Mouse (Mus musculus): ENCODE results near the gene Git1. TPM values are rescaled to one million over a fixed set of nuclear protein-coding genes. Genes with fewer than 3 reads are reported as not detected.

Gene Git1
- polyA plus RNA-seq, 1 experiment from 2014 or later, result 18.1 TPM

DNA sequence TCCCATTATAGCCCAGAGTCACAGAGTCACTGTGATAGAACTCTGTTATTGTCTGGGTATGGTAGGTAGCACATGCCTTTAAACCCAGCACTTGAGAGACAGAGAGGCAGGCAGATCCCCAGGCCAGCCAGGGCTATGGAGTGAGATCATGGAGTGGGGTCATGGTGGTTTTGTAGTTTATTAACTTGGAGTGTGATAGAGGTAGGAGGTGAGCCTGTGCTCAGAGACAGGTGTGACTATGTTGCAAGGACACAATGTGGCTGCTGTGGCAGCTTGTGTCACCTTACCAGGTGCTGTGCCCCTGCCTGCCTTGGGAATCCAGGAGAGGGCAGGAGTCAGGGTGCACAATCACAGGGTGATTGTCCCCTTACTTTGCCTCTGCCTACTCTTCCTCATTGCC lies 2.1 kb downstream of the Git1 start:
- ATAC-seq (ENCODE audit: low FRiP score, low read depth), result no peak
- H3K27ac ChIP-seq (replicated peaks), result no peak overlapping the region
- peaks cover 12% of the 10 kb centered on the region; the same call in 1 of the 2 replicates for H3K36me3 ChIP-seq
- peak overlapping the region; percentile 95 for H3K4me2 ChIP-seq
- H3K9ac ChIP-seq, result 0 out of 2 replicates have a peak overlapping the region, but pooled peaks have one; percentile 91
- H3K9me3 ChIP-seq, result no peaks in the 10 kb centered on the region
- H3K4me3 ChIP-seq, result no peak overlapping the region
- no peaks in the 10 kb centered on the region for H3K27me3 ChIP-seq
- peaks cover 71% of the 10 kb centered on the region for H3K4me1 ChIP-seq (replicated peaks)

DNA sequence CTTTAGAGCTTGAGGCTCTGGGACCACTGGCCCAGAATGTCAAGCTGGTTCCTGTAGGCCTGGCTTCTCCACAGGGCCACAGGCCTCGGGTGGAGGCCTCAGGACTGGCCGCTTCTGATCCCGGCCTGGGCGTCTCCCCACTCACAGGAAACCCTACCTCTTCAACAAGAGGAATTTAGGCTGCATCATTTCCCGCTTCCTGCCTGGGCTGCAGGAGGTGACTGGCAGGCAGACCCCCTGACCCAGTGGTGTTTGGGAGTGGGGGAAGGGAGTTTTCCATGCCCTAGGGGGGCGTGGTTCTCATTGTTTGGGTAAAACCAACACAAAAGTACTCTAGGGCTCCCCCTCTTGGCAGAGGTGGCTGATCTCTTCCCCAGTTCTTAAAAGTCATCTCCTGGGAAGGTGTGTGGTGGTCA lies 4.0 kb downstream of the Git1 start:
- no peak overlapping the region; the same call in 1 of the 2 replicates for H3K27ac ChIP-seq (replicated peaks)
- ATAC-seq (ENCODE audit: low FRiP score, low read depth), result no peak
- no peaks in the 10 kb centered on the region for H3K27me3 ChIP-seq
- H3K9ac ChIP-seq, result no peak overlapping the region
- WGBS, result 23% methylated on average over 6 of the region's 6 CpGs
- H3K4me2 ChIP-seq, result no peak overlapping the region
- peaks cover 21% of the 10 kb centered on the region; the same call in 1 of the 2 replicates for H3K36me3 ChIP-seq
- H3K4me3 ChIP-seq, result no peak overlapping the region
- no peaks in the 10 kb centered on the region for H3K9me3 ChIP-seq
- H3K4me1 ChIP-seq (replicated peaks), result peaks cover 61% of the 10 kb centered on the region

DNA sequence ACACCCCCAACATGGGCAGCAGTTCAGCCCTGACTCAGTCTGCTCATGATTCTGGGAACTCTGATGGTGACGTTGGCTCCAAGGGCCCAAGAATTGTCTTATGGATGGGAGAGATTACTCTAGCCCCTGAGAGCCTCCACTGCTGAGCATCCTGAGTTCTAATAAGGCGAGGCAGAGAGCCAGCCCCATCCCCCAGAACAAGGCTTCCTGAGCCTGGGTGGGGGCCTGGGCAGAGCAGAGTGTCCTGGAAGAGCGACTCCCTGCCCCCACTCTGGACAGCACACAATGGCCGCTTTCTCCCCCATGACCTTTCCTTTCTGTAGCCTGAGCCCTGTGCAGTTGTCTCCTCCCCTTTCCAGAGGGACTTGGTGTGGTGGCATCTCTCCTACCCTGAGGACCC lies 4.5 kb downstream of the Git1 start:
- Histone ChIP-seq H3K9ac (no peak overlapping the region), H3K9me3 (no peaks in the 10 kb centered on the region), H3K4me2 (no peak overlapping the region), H3K36me3 (peaks cover 23% of the 10 kb centered on the region), H3K27me3 (no peaks in the 10 kb centered on the region), H3K27ac (replicated peaks) (peak overlapping the region; percentile 54; the same call in 1 of the 2 replicates), H3K4me1 (replicated peaks) (peaks cover 56% of the 10 kb centered on the region), H3K4me3 (no peak overlapping the region)
- 26% methylated on average over 4 of the region's 4 CpGs for WGBS
- no peak for ATAC-seq (ENCODE audit: low FRiP score, low read depth)

DNA sequence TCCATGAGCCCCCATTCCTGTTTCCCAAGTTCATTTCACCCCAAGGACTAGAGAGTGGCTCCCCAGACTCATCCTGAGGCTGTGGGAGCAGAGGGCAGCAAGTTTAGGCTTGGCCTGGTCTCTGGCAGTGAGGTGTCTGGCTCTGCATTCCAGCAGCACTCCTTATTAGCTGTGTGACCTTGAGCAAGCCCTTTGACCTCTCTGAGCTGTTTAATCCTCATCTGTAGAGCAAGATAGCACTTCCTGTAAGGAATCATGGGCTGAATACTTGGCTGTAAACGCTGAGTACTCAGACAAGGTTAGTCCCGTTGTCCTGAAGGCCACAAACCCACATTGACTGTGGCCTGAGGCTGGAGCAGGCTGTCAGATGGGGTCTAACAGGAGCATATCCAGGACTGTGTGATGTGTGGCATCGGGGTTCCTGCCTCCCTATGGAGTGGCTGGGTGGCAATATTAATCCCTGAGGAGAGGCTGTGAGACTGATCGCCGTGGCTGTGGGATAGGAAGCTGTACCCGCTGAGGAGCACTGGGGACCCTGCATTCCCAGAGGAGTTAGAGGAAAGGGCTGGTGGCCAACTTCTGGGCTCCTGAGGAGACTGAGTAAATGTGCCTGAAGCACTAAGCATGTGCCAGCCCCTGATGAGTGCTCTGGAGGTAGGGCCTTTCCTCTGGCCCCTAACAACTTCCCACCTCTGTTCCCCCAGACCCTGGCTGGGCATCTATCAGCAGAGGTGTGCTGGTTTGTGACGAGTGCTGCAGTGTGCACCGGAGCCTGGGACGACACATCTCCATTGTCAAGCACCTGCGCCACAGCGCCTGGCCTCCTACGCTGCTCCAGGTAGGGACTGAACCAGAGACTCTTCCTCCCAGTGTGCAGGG lies 5.1 kb downstream of the Git1 start:
- ATAC-seq (ENCODE audit: low FRiP score, low read depth), result no peak
- Histone ChIP-seq H3K9ac (no peak overlapping the region), H3K27ac (replicated peaks) (peak overlapping the region; percentile 54; the same call in 1 of the 2 replicates), H3K36me3 (peaks cover 30% of the 10 kb centered on the region), H3K4me2 (no peak overlapping the region), H3K4me3 (no peak overlapping the region), H3K4me1 (replicated peaks) (peaks cover 55% of the 10 kb centered on the region), H3K9me3 (no peaks in the 10 kb centered on the region), H3K27me3 (no peaks in the 10 kb centered on the region)
- 66% methylated on average over 12 of the region's 12 CpGs for WGBS

GRCm38 (mm10) chr11:77499354-77499753 lies 6.0 kb downstream of the Git1 start:
- Histone ChIP-seq H3K27ac (replicated peaks) (no peak overlapping the region), H3K27me3 (no peaks in the 10 kb centered on the region), H3K9me3 (no peaks in the 10 kb centered on the region), H3K9ac (no peak overlapping the region), H3K4me3 (no peak overlapping the region), H3K4me2 (no peak overlapping the region), H3K4me1 (replicated peaks) (peaks cover 50% of the 10 kb centered on the region), H3K36me3 (peaks cover 37% of the 10 kb centered on the region)
- ATAC-seq (ENCODE audit: low FRiP score, low read depth), result no peak
- 79% methylated on average over 7 of the region's 7 CpGs for WGBS

DNA sequence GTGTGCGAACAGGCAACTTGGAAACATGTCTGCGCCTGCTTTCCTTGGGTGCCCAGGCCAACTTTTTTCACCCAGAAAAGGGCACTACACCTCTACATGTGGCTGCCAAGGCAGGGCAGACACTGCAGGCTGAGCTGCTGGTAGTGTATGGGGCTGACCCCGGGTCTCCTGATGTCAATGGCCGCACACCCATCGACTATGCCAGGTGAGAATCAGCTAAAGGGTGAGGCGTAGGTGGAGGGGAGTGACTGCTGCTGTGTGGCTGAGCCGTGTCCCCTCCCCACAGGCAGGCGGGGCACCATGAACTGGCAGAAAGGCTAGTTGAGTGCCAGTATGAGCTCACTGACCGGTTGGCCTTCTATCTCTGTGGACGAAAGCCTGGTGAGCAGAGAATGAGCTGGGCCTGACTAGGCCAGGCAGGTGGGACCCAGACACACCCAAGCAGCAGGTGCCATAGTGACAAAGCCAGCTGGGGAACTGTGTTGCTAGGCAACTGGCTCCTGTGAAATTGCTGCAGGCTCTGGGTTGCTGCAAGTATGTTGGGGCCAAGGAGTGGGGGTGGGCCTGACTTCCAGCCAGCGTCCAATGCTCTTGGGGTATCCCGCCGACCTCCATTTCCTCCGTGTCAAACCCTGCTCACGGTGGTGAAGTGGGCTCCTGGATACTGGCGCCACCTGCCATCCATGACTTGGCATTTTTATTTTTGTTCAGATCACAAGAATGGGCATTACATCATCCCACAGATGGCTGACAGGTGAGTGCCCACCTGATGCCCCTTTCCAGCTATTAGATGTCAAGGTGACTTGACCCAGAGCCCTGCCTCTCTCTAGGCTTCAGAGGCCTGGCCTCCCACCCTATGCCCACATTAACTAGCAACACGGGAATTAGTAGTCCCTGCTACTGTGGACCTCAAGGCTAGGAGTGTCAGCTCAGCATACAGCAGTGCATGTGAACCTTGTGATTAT lies 7.3 kb downstream of the Git1 start:
- no peak overlapping the region for H3K4me3 ChIP-seq
- H3K36me3 ChIP-seq, result peaks cover 50% of the 10 kb centered on the region
- H3K9me3 ChIP-seq, result no peaks in the 10 kb centered on the region
- H3K9ac ChIP-seq, result no peak overlapping the region
- H3K27ac ChIP-seq (replicated peaks), result no peak overlapping the region
- peaks cover 37% of the 10 kb centered on the region for H3K4me1 ChIP-seq (replicated peaks)
- no peaks in the 10 kb centered on the region for H3K27me3 ChIP-seq
- no peak overlapping the region for H3K4me2 ChIP-seq
- no peak for ATAC-seq (ENCODE audit: low FRiP score, low read depth)
- WGBS, result 66% methylated on average over 17 of the region's 17 CpGs

DNA sequence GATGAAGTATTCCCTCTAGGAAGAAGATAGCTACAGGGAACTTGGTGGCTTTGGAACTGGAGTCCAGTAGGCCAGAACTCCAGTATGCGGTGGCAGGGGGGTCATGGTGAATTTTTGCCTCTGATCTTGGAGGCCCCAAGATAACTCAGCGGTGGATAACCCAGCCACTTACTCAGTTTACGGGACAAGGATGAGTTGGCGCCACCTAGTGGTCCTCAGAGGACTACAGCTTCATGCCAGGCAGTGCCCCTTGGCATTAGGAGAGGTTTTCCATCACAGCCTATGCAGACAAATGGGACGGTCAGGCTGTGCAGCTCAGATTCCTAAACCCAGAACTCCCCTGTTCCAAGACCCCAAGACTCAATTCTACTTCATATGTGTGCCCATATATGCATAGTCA lies 8.0 kb downstream of the Git1 start:
- Histone ChIP-seq H3K27me3 (no peaks in the 10 kb centered on the region), H3K9me3 (no peaks in the 10 kb centered on the region), H3K9ac (no peak overlapping the region), H3K4me2 (no peak overlapping the region), H3K27ac (replicated peaks) (no peak overlapping the region), H3K4me3 (no peak overlapping the region), H3K4me1 (replicated peaks) (peaks cover 33% of the 10 kb centered on the region), H3K36me3 (peaks cover 58% of the 10 kb centered on the region)
- 20% methylated on average over 5 of the region's 5 CpGs for WGBS
- no peak for ATAC-seq (ENCODE audit: low FRiP score, low read depth)

DNA sequence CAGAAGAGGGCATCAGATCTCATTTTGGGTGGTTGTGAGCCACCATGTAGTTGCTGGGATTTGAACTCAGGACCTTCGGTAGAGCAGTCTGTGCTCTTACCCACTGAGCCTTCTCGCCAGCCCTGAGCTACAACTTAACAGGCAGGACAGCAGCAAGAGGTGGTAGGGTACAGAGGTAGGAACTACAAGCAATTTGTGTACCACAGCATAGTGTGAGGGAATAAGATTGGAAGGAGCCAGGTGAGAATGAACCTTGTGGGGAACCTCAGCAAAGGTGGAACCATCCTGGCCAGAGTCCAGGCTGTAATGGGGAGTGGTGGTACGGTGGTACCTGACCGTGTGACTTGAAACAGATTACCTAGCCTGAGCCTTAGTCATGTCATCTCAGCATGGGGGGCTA lies 8.6 kb downstream of the Git1 start:
- no peaks in the 10 kb centered on the region for H3K9me3 ChIP-seq
- WGBS, result 95% methylated on average over 4 of the region's 4 CpGs
- no peak overlapping the region for H3K4me2 ChIP-seq
- peaks cover 64% of the 10 kb centered on the region for H3K36me3 ChIP-seq
- H3K27ac ChIP-seq (replicated peaks), result no peak overlapping the region
- no peak overlapping the region for H3K9ac ChIP-seq
- ATAC-seq (ENCODE audit: low FRiP score, low read depth), result no peak
- H3K4me1 ChIP-seq (replicated peaks), result peaks cover 30% of the 10 kb centered on the region
- no peaks in the 10 kb centered on the region for H3K27me3 ChIP-seq
- H3K4me3 ChIP-seq, result no peak overlapping the region

DNA sequence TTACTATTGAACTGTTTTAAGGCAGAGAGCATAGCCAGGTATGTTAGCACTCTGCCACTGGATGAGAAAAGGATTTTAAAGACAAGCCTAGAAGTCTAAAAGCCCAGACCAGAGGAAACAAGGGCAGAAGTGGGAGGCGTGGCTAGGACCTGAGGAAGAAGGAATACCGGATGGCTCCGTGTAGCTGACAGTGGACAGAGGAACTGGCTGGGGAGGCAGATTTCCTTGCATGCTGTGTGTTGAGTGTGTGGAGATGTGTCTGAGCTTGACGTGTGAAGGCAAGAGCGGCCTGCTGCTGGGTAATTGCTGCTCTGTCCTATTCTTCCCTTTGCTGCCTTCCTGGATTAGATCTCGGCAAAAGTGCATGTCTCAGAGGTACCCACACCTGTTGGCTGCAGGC lies 9.1 kb downstream of the Git1 start:
- Histone ChIP-seq H3K9me3 (no peaks in the 10 kb centered on the region), H3K4me1 (replicated peaks) (peaks cover 25% of the 10 kb centered on the region), H3K27me3 (no peaks in the 10 kb centered on the region), H3K4me3 (no peak overlapping the region), H3K36me3 (peaks cover 68% of the 10 kb centered on the region), H3K4me2 (no peak overlapping the region), H3K9ac (no peak overlapping the region), H3K27ac (replicated peaks) (no peak overlapping the region)
- ATAC-seq (ENCODE audit: low FRiP score, low read depth), result no peak
- 84% methylated on average over 6 of the region's 6 CpGs for WGBS

DNA sequence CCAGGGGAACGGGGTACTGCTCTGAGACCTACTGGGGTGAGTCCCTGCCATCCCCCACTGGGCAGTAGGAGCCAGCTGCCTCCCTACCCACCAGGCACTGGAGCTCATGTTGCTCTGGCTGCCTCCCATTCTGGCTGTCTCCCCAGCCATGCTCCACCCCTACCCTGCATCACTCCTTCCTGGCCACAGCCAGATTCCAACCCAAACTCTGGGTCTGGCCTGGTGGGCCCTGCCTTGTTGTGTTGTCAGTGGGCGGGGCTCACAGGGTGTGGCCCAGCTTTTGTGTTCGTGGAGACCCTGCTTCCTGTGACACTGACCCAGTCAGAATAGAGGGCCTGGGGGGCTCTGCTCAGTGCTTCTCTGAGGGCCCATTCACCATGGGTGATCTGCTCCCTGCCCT lies 10.1 kb downstream of the Git1 start:
- WGBS, result 60% methylated on average over 3 of the region's 3 CpGs
- H3K36me3 ChIP-seq, result peaks cover 68% of the 10 kb centered on the region
- no peaks in the 10 kb centered on the region for H3K27me3 ChIP-seq
- no peak overlapping the region for H3K4me3 ChIP-seq
- H3K9ac ChIP-seq, result no peak overlapping the region
- no peak overlapping the region for H3K27ac ChIP-seq (replicated peaks)
- H3K9me3 ChIP-seq, result no peaks in the 10 kb centered on the region
- ATAC-seq (ENCODE audit: low FRiP score, low read depth), result no peak
- peaks cover 23% of the 10 kb centered on the region for H3K4me1 ChIP-seq (replicated peaks)
- H3K4me2 ChIP-seq, result no peak overlapping the region

DNA sequence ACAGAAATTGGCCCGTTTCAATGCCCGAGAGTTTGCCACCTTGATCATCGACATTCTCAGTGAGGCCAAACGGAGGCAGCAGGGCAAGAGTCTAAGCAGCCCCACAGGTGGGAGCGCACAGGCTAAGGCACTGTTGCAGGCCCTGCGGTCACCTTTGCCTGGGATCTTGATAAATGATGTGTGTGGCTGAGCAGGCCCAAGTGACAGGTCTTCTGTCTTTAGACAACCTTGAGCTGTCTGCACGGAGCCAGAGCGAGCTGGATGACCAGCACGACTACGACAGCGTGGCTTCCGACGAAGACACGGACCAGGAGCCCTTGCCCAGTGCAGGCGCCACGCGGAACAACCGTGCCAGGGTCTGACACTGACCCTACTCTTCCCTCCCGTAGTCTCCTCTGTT lies 11.0 kb downstream of the Git1 start:
- Histone ChIP-seq H3K27me3 (no peaks in the 10 kb centered on the region), H3K27ac (replicated peaks) (no peak overlapping the region), H3K4me1 (replicated peaks) (peaks cover 20% of the 10 kb centered on the region), H3K36me3 (peaks cover 66% of the 10 kb centered on the region), H3K9me3 (no peaks in the 10 kb centered on the region), H3K4me2 (no peak overlapping the region), H3K4me3 (no peak overlapping the region), H3K9ac (no peak overlapping the region)
- 96% methylated on average over 19 of the region's 19 CpGs for WGBS
- ATAC-seq (ENCODE audit: low FRiP score, low read depth), result no peak
